Mouse (Mus musculus): ENCODE data around the gene Nmnat1. TPM values are rescaled to one million over a fixed set of nuclear protein-coding genes. Genes with fewer than 3 reads are reported as not detected.
"Not testable (repeated sequence)": the region's sequence is repeated elsewhere in the genome, so short reads cannot be mapped to it uniquely, and the experiment has no call there.

The Nmnat1 gene
- polyA plus RNA-seq, 1 experiment from 2014 or later = 18.4 TPM

- Histone ChIP-seq H3K4me1 (no peaks in the 10 kb centered on the region), H3K4me3 (no peak overlapping the region), H3K27me3 (ENCODE audit: poor library complexity, severe bottlenecking) (no peaks in the 10 kb centered on the region), H3K27ac (no peak overlapping the region), H3K36me3 (replicated peaks) (no peaks in the 10 kb centered on the region), H3K9me3 (no peaks in the 10 kb centered on the region; the same call in 1 of the 2 replicates)
- DNase-seq (ENCODE audit: extremely low spot score, low spot score) = no peak
- 88% methylated on average over 17 of the region's 17 CpGs for WGBS
Observed at GRCm38 (mm10) chr4:149454263-149454662, 30.7 kb downstream of the Nmnat1 start.

- Histone ChIP-seq H3K36me3 (replicated peaks) (no peaks in the 10 kb centered on the region), H3K27ac (no peak overlapping the region), H3K27me3 (ENCODE audit: poor library complexity, severe bottlenecking) (no peaks in the 10 kb centered on the region), H3K9me3 (no peaks in the 10 kb centered on the region; the same call in 1 of the 2 replicates), H3K4me3 (no peak overlapping the region), H3K4me1 (no peaks in the 10 kb centered on the region)
- DNase-seq (ENCODE audit: extremely low spot score, low spot score) = peak; percentile 21
- 88% methylated on average over 4 of the region's 4 CpGs for WGBS
Observed at GRCm38 (mm10) chr4:149453656-149454055, 31.3 kb downstream of the Nmnat1 start.

- no peak for DNase-seq (ENCODE audit: extremely low spot score, low spot score)
- peaks cover 9% of the 10 kb centered on the region for H3K4me1 ChIP-seq
- H3K36me3 ChIP-seq (replicated peaks) = no peaks in the 10 kb centered on the region
- H3K27ac ChIP-seq = no peak overlapping the region
- H3K27me3 ChIP-seq (ENCODE audit: poor library complexity, severe bottlenecking) = no peaks in the 10 kb centered on the region
- WGBS = 93% methylated on average over 3 of the region's 3 CpGs
- H3K9me3 ChIP-seq = no peaks in the 10 kb centered on the region; the same call in 1 of the 2 replicates
- H3K4me3 ChIP-seq = no peak overlapping the region
Observed at GRCm38 (mm10) chr4:149450636-149451035, 34.4 kb downstream of the Nmnat1 start.

GRCm38 (mm10) chr4:149446309-149446708, 38.7 kb downstream of the Nmnat1 start:
- peak overlapping the region; percentile 93 for H3K27ac ChIP-seq
- 33% methylated on average over 1 of the region's 1 CpGs for WGBS
- H3K4me3 ChIP-seq = peak overlapping the region; percentile 52
- DNase-seq (ENCODE audit: extremely low spot score, low spot score) = no peak
- no peaks in the 10 kb centered on the region for H3K27me3 ChIP-seq (ENCODE audit: poor library complexity, severe bottlenecking)
- peaks cover 23% of the 10 kb centered on the region for H3K4me1 ChIP-seq
- H3K9me3 ChIP-seq = no peaks in the 10 kb centered on the region
- H3K36me3 ChIP-seq (replicated peaks) = no peaks in the 10 kb centered on the region

GRCm38 (mm10) chr4:149445868-149446267, 39.1 kb downstream of the Nmnat1 start:
- DNase-seq (ENCODE audit: extremely low spot score, low spot score) = peak; percentile 77
- Histone ChIP-seq H3K9me3 (no peaks in the 10 kb centered on the region), H3K36me3 (replicated peaks) (no peaks in the 10 kb centered on the region), H3K4me1 (peaks cover 23% of the 10 kb centered on the region), H3K27me3 (ENCODE audit: poor library complexity, severe bottlenecking) (no peaks in the 10 kb centered on the region), H3K4me3 (peak overlapping the region; percentile 52), H3K27ac (peak overlapping the region; percentile 93)
- under 1% methylated on average over 11 of the region's 11 CpGs for WGBS

- Histone ChIP-seq H3K9me3 (no peaks in the 10 kb centered on the region), H3K36me3 (replicated peaks) (no peaks in the 10 kb centered on the region), H3K4me1 (peaks cover 23% of the 10 kb centered on the region), H3K4me3 (peak overlapping the region; percentile 52), H3K27me3 (ENCODE audit: poor library complexity, severe bottlenecking) (no peaks in the 10 kb centered on the region), H3K27ac (peak overlapping the region; percentile 93)
- peak; percentile 96 for DNase-seq (ENCODE audit: extremely low spot score, low spot score)
- WGBS = under 1% methylated on average over 36 of the region's 36 CpGs
Observed at GRCm38 (mm10) chr4:149444964-149445701, 39.9 kb downstream of the Nmnat1 start.

GRCm38 (mm10) chr4:149444465-149444864, 40.5 kb downstream of the Nmnat1 start:
- Histone ChIP-seq H3K9me3 (no peaks in the 10 kb centered on the region), H3K4me3 (peak overlapping the region; percentile 52), H3K36me3 (replicated peaks) (no peaks in the 10 kb centered on the region), H3K27ac (peak overlapping the region; percentile 93), H3K4me1 (peaks cover 23% of the 10 kb centered on the region), H3K27me3 (ENCODE audit: poor library complexity, severe bottlenecking) (no peaks in the 10 kb centered on the region)
- no peak for DNase-seq (ENCODE audit: extremely low spot score, low spot score)
- WGBS = 74% methylated on average over 1 of the region's 1 CpGs

- WGBS = 77% methylated on average over 3 of the region's 3 CpGs
- Histone ChIP-seq H3K4me3 (no peak overlapping the region), H3K27me3 (ENCODE audit: poor library complexity, severe bottlenecking) (no peaks in the 10 kb centered on the region), H3K4me1 (peaks cover 23% of the 10 kb centered on the region), H3K9me3 (no peaks in the 10 kb centered on the region), H3K36me3 (replicated peaks) (no peaks in the 10 kb centered on the region), H3K27ac (no peak overlapping the region)
- no peak for DNase-seq (ENCODE audit: extremely low spot score, low spot score)
Observed at GRCm38 (mm10) chr4:149442436-149442835, 42.6 kb downstream of the Nmnat1 start.

- no peak overlapping the region for H3K27ac ChIP-seq
Observed at GRCm38 (mm10) chr4:149440576-149440975, 44.4 kb downstream of the Nmnat1 start.

GRCm38 (mm10) chr4:149431887-149432286, 53.1 kb downstream of the Nmnat1 start:
- WGBS = 71% methylated on average over 1 of the region's 1 CpGs
- H3K27me3 ChIP-seq (ENCODE audit: poor library complexity, severe bottlenecking); H3K9me3 ChIP-seq; H3K4me1 ChIP-seq; DNase-seq (ENCODE audit: extremely low spot score, low spot score); H3K36me3 ChIP-seq (replicated peaks); H3K27ac ChIP-seq; H3K4me3 ChIP-seq: not testable (repeated sequence)

More at GRCm38 (mm10) chr4:149440576-149440975, 44.4 kb downstream of the Nmnat1 start:
- Histone ChIP-seq H3K4me1 (peaks cover 13% of the 10 kb centered on the region), H3K9me3 (no peaks in the 10 kb centered on the region), H3K36me3 (replicated peaks) (no peaks in the 10 kb centered on the region), H3K27me3 (ENCODE audit: poor library complexity, severe bottlenecking) (no peaks in the 10 kb centered on the region), H3K4me3 (no peak overlapping the region)
- 86% methylated on average over 8 of the region's 8 CpGs for WGBS
- DNase-seq (ENCODE audit: extremely low spot score, low spot score) = no peak

GRCm38 (mm10) chr4:149429592-149429991, 55.4 kb downstream of the Nmnat1 start:
- no peak for DNase-seq (ENCODE audit: extremely low spot score, low spot score)
- no peak overlapping the region for H3K27ac ChIP-seq
- no peak overlapping the region for H3K4me3 ChIP-seq
- WGBS = 89% methylated on average over 5 of the region's 5 CpGs
- H3K9me3 ChIP-seq = no peaks in the 10 kb centered on the region
- H3K27me3 ChIP-seq (ENCODE audit: poor library complexity, severe bottlenecking) = no peaks in the 10 kb centered on the region
- H3K36me3 ChIP-seq (replicated peaks) = no peaks in the 10 kb centered on the region
- H3K4me1 ChIP-seq = peaks cover 14% of the 10 kb centered on the region

GRCm38 (mm10) chr4:149426325-149427199, 58.4 kb downstream of the Nmnat1 start, which contains the start of gene Ube4b:
Gene Ube4b, minus strand, starts transcription at chr4:149426749.
- Histone ChIP-seq H3K36me3 (replicated peaks) (peaks cover 11% of the 10 kb centered on the region), H3K9me3 (peaks cover 5% of the 10 kb centered on the region; the same call in 1 of the 2 replicates), H3K27ac (peak within 1 kb of the TSS; percentile 97), H3K4me3 (peak within 1 kb of the TSS; percentile 95), H3K27me3 (ENCODE audit: poor library complexity, severe bottlenecking) (no peaks in the 10 kb centered on the region), H3K4me1 (peaks cover 23% of the 10 kb centered on the region)
- DNase-seq (ENCODE audit: extremely low spot score, low spot score) = peak; percentile 100
- under 1% methylated on average over 50 of the region's 50 CpGs for WGBS

Data from forebrain, embryonic 10.5 days (tissue).